Mouse (Mus musculus) heart, embryonic 16.5 days (tissue): ENCODE data around the gene Tmem231. TPM values are rescaled to one million over a fixed set of nuclear protein-coding genes. Genes with fewer than 3 reads are reported as not detected.

Source experiments
- ATAC-seq: fragments of 200-750 bp; cut with Nextera tagmentation; replicated peaks from 2 replicates; pipeline ENCODE4 v1.8.0; 2017; ENCODE audit warnings: moderate number of reproducible peaks; ENCODE audit not compliant: insufficient read depth, low FRiP score; ENCODE audit errors: extremely low read depth
- H3K27ac ChIP-seq: fragments of 300-500 bp; sonication (generic); 2 replicates; pipeline ENCODE4 v1.5.1; 2014; ENCODE audit warnings: mild to moderate bottlenecking, low read length, control low read depth, moderate library complexity
- H3K27me3 ChIP-seq: fragments of 300-500 bp; sonication (generic); 2 replicates; pipeline ENCODE4 v1.6.1; 2014; ENCODE audit warnings: low read length, mixed read lengths; ENCODE audit not compliant: control insufficient read depth, insufficient read depth
- H3K36me3 ChIP-seq: fragments of 300-500 bp; sonication (generic); 2 replicates; pipeline ENCODE4 v1.6.1; 2014; ENCODE audit not compliant: control insufficient read depth, insufficient read depth
- H3K4me1 ChIP-seq: fragments of 300-500 bp; sonication (generic); 2 replicates; pipeline ENCODE4 v1.6.1; 2014; ENCODE audit warnings: low read length, mixed read lengths; ENCODE audit not compliant: control insufficient read depth, insufficient read depth
- H3K4me2 ChIP-seq: fragments of 300-500 bp; sonication (generic); 2 replicates; pipeline ENCODE4 v1.6.1; 2014; ENCODE audit warnings: low read depth, mild to moderate bottlenecking, control low read depth, low read length
- H3K4me3 ChIP-seq: fragments of 300-500 bp; sonication (generic); 2 replicates; pipeline ENCODE4 v1.5.1; 2014; ENCODE audit warnings: mild to moderate bottlenecking, control low read depth, low read length
- H3K9ac ChIP-seq: fragments of 300-500 bp; sonication (generic); 2 replicates; pipeline ENCODE4 v1.6.1; 2014; ENCODE audit warnings: low read length, control low read depth
- H3K9me3 ChIP-seq: fragments of 300-500 bp; sonication (generic); replicated peaks from 2 replicates; pipeline ENCODE4 v1.6.1; 2016; ENCODE audit warnings: low read length; ENCODE audit not compliant: control insufficient read depth
- WGBS: fragments of 180-500 bp; shearing (Covaris S2); extraction: QIAGEN DNeasy Blood & Tissue Kit; methylation state at CpG from one replicate; pipeline ENCODE4 v1.1.7; 2014; 5-methylcytosine and 5-hydroxymethylcytosine counted together
- polyA plus RNA-seq: library from polyadenylated mRNA; unstranded; fragments of >200 nt; fragmentation: Nextera tagmentation; extraction: Ambion mirVana; gene quantifications from 2 replicates; pipeline ENCODE4 v1.2.1, GENCODE M21; 2015

The Tmem231 gene
- polyA plus RNA-seq, 1 experiment from 2014 or later: 4.4 TPM

DNA sequence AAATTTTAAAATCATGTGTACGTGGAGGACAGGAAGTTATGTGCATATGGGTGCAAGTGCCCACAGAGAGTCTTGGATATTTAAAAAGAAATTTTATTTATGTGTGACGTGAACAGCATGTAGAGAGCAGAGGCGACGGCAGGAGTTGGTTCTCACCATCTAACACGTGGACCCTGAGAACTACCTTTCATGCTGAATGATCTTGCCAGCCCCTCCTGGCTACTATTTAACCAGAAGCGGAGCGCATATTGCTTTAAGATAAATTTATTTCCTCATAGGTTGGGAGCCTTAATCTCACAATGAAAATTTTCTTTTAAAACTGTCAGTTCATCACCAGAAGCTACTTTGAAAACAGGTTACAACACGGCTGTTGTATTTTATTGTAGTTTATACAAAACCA lies 69.0 kb downstream of the Tmem231 start:
- Histone ChIP-seq H3K27ac (no peak overlapping the region), H3K27me3 (no peaks in the 10 kb centered on the region)
- ATAC-seq: no peak

DNA sequence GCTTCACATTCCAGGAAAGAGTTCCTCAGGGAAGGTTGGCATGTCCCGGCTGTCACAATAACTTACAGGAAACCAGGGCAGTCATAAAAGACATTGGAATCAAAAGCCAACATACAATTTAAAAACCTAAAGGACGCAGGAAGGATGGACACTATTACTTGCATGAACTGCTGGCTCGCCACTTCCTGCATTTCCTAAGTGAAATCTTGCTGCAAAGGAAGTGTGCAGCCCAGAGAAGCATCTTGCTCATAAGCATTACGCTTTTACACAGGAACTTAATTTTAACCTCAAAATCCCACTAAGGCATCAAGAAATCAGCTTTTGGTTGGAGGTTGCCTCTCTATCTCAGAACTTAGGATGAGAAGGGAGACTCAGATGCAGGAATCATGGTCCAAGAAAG lies 70.4 kb downstream of the Tmem231 start:
- no peak overlapping the region for H3K9ac ChIP-seq
- H3K27me3 ChIP-seq: no peaks in the 10 kb centered on the region
- H3K4me1 ChIP-seq: no peaks in the 10 kb centered on the region
- 61% methylated on average over 4 of the region's 4 CpGs for WGBS
- no peak for ATAC-seq
- no peak overlapping the region for H3K27ac ChIP-seq
- peaks cover 3% of the 10 kb centered on the region; the same call in 1 of the 2 replicates for H3K36me3 ChIP-seq
- H3K4me2 ChIP-seq: no peak overlapping the region
- no peak overlapping the region for H3K4me3 ChIP-seq
- H3K9me3 ChIP-seq: no peaks in the 10 kb centered on the region

More for the DNA sequence above, 69.0 kb downstream of the Tmem231 start:
- no peak overlapping the region for H3K4me3 ChIP-seq
- WGBS: 83% methylated on average over 8 of the region's 8 CpGs
- H3K4me1 ChIP-seq: no peaks in the 10 kb centered on the region
- peaks cover 3% of the 10 kb centered on the region; the same call in 1 of the 2 replicates for H3K36me3 ChIP-seq
- no peak overlapping the region for H3K4me2 ChIP-seq
- H3K9me3 ChIP-seq: no peaks in the 10 kb centered on the region
- no peak overlapping the region for H3K9ac ChIP-seq

Other genes with a start within 250 kb of the Tmem231 start
- 0.17 and 2.1 TPM in 2 replicates for gene Ctrb1, start 242.9 kb downstream of the Tmem231 start, polyA plus RNA-seq
- 39.8 and 46.7 TPM in 2 replicates for gene Bcar1, start 190.1 kb downstream of the Tmem231 start, polyA plus RNA-seq
- 114 and 123 TPM in 2 replicates for gene Cfdp1, start 79.6 kb downstream of the Tmem231 start, polyA plus RNA-seq
- 3.4 and 3.8 TPM in 2 replicates for gene Tmem170, start 57.1 kb downstream of the Tmem231 start, polyA plus RNA-seq
- gene Chst5, start 23.4 kb downstream of the Tmem231 start, polyA plus RNA-seq: 0.41 and 1.4 TPM in 2 replicates
- gene Gabarapl2, start 6.8 kb upstream of the Tmem231 start, polyA plus RNA-seq: 198 and 211 TPM in 2 replicates
- 5.6 and 5.9 TPM in 2 replicates for gene Adat1, start 58.4 kb upstream of the Tmem231 start, polyA plus RNA-seq
- gene Kars, start 77.4 kb upstream of the Tmem231 start, polyA plus RNA-seq: 129 and 139 TPM in 2 replicates
- gene Terf2ip, start 77.5 kb upstream of the Tmem231 start, polyA plus RNA-seq: 17.7 and 19.2 TPM in 2 replicates
- gene Gm6793, start 81.2 kb upstream of the Tmem231 start, polyA plus RNA-seq: 0.20 and 0.60 TPM in 2 replicates